Mouse (Mus musculus) bone marrow, adult 2 months (tissue): Measurements from ENCODE around the gene Srcin1. TPM values are rescaled to one million over a fixed set of nuclear protein-coding genes. Genes with fewer than 3 reads are reported as not detected.

ENCODE experiments used
- H3K27ac ChIP-seq: fragments of 200-500 bp; 2 replicates; pipeline ENCODE4 v1.5.1; 2012; ENCODE audit warnings: low read depth, mild to moderate bottlenecking, control low read depth, inconsistent platforms, low read length; ENCODE audit not compliant: control insufficient read depth, poor library complexity, insufficient read depth
- H3K4me1 ChIP-seq: fragments of 200-500 bp; 2 replicates; pipeline ENCODE4 v1.6.1; 2011; ENCODE audit warnings: low read length; ENCODE audit not compliant: control insufficient read depth, insufficient read depth
- H3K4me3 ChIP-seq: fragments of 200-500 bp; replicated peaks from 2 replicates; pipeline ENCODE3; 2011; ENCODE audit warnings: mild to moderate bottlenecking, low read depth, low read length, control low read depth; ENCODE audit not compliant: control insufficient read depth
- CTCF ChIP-seq: fragments of 200-500 bp; IDR thresholded peaks from 2 replicates; pipeline ENCODE4 v1.5.1; 2011; ENCODE audit warnings: low read length, control low read depth; ENCODE audit not compliant: control insufficient read depth, insufficient read depth
- POLR2A ChIP-seq: fragments of 200-500 bp; IDR thresholded peaks from 2 replicates; pipeline ENCODE4 v1.6.1; 2011; ENCODE audit warnings: low read depth, mild to moderate bottlenecking, control low read depth, low read length, borderline replicate concordance; ENCODE audit not compliant: control insufficient read depth
- WGBS: fragments of 180-500 bp; shearing (Covaris S2); methylation state at CpG from one replicate; pipeline ENCODE4 v1.1.7; 2018; 5-methylcytosine and 5-hydroxymethylcytosine counted together
- polyA plus RNA-seq: library from polyadenylated mRNA; stranded (reverse); fragments of >200 nt; gene quantifications from 2 replicates; pipeline ENCODE4 v1.2.4, GENCODE M21; 2011; ENCODE audit warnings: low replicate concordance; ENCODE audit not compliant: missing spikeins, insufficient read depth, insufficient read length

Srcin1 gene
- polyA plus RNA-seq, 1 experiment: 0.57 TPM

- Histone ChIP-seq H3K4me1 (no peaks in the 10 kb centered on the region), H3K27ac (no peak overlapping the region), H3K4me3 (no peak overlapping the region)
- TF ChIP-seq POLR2A (no peak), CTCF (no peak)
- WGBS: 72% methylated on average over 4 of the region's 4 CpGs
Observed at GRCm38 (mm10) chr11:97608933-97609332, 32.9 kb upstream of the Srcin1 start.

- 87% methylated on average over 8 of the region's 8 CpGs for WGBS
- no peak for TF ChIP-seq POLR2A
- no peak for TF ChIP-seq CTCF
- Histone ChIP-seq H3K27ac (no peak overlapping the region), H3K4me1 (no peaks in the 10 kb centered on the region), H3K4me3 (no peak overlapping the region)
Observed at GRCm38 (mm10) chr11:97607056-97607725, 31.2 kb upstream of the Srcin1 start.

GRCm38 (mm10) chr11:97603891-97604290, 27.9 kb upstream of the Srcin1 start:
- Histone ChIP-seq H3K4me3 (no peak overlapping the region), H3K27ac (no peak overlapping the region), H3K4me1 (no peaks in the 10 kb centered on the region)
- 5% methylated on average over 10 of the region's 10 CpGs for WGBS
- TF ChIP-seq POLR2A: no peak
- no peak for TF ChIP-seq CTCF

GRCm38 (mm10) chr11:97602223-97602622, 26.2 kb upstream of the Srcin1 start:
- Histone ChIP-seq H3K4me1 (no peaks in the 10 kb centered on the region), H3K4me3 (no peak overlapping the region), H3K27ac (no peak overlapping the region)
- TF ChIP-seq CTCF (no peak), POLR2A (no peak)
- 40% methylated on average over 6 of the region's 6 CpGs for WGBS

- H3K27ac ChIP-seq: no peak overlapping the region
- WGBS: 59% methylated on average over 8 of the region's 8 CpGs
- H3K4me3 ChIP-seq: no peak overlapping the region
- TF ChIP-seq POLR2A (no peak), CTCF (no peak)
- no peaks in the 10 kb centered on the region for H3K4me1 ChIP-seq
Observed at GRCm38 (mm10) chr11:97599104-97599503, 23.1 kb upstream of the Srcin1 start.

- WGBS: 82% methylated on average over 10 of the region's 10 CpGs
- TF ChIP-seq POLR2A (no peak), CTCF (no peak)
- no peak overlapping the region for H3K27ac ChIP-seq
- no peak overlapping the region for H3K4me3 ChIP-seq
- no peaks in the 10 kb centered on the region for H3K4me1 ChIP-seq
Observed at GRCm38 (mm10) chr11:97597945-97598691, 22.1 kb upstream of the Srcin1 start.

GRCm38 (mm10) chr11:97594136-97594535, 18.1 kb upstream of the Srcin1 start:
- Histone ChIP-seq H3K4me1 (no peaks in the 10 kb centered on the region), H3K27ac (no peak overlapping the region), H3K4me3 (no peak overlapping the region)
- WGBS: 56% methylated on average over 6 of the region's 6 CpGs
- TF ChIP-seq POLR2A (no peak), CTCF (no peak)

GRCm38 (mm10) chr11:97591910-97592309, 15.9 kb upstream of the Srcin1 start:
- no peak for TF ChIP-seq CTCF
- TF ChIP-seq POLR2A: no peak

More at GRCm38 (mm10) chr11:97591910-97592309, 15.9 kb upstream of the Srcin1 start:
- no peak overlapping the region for H3K4me3 ChIP-seq
- 13% methylated on average over 5 of the region's 5 CpGs for WGBS
- no peak overlapping the region for H3K27ac ChIP-seq
- no peaks in the 10 kb centered on the region for H3K4me1 ChIP-seq
